Mouse (Mus musculus) heart, embryonic 14.5 days (tissue): ENCODE results near the gene Actn4. TPM values are rescaled to one million over a fixed set of nuclear protein-coding genes. Genes with fewer than 3 reads are reported as not detected.

Source experiments
- ATAC-seq: fragments of 200-750 bp; cut with Nextera tagmentation; 2 replicates; pipeline ENCODE4 v1.8.0; 2017; ENCODE audit warnings: low read depth, moderate TSS enrichment; ENCODE audit not compliant: insufficient number of reproducible peaks, insufficient read depth, low FRiP score
- H3K27ac ChIP-seq, 2 experiments: fragments of 200-500 bp in 1 of 2; fragments of 300-500 bp in 1 of 2; sonication (generic) in 1 of 2; replicated peaks in 1 of 2; 2 replicates each; pipeline ENCODE4 v1.5.1; 2012 to 2014; ENCODE audit warnings: low read depth in 2 of 2, low read length in 2 of 2, control low read depth in 1 of 2, mild to moderate bottlenecking in 1 of 2, mixed read lengths in 1 of 2; ENCODE audit not compliant: control insufficient read depth in 1 of 2, insufficient read depth in 1 of 2
- H3K27me3 ChIP-seq: fragments of 300-500 bp; sonication (generic); 2 replicates; pipeline ENCODE4 v1.6.1; 2014; ENCODE audit warnings: mild to moderate bottlenecking, low read length, control low read depth; ENCODE audit not compliant: control insufficient read depth, insufficient read depth
- H3K36me3 ChIP-seq: fragments of 300-500 bp; sonication (generic); 2 replicates; pipeline ENCODE4 v1.6.1; 2014; ENCODE audit warnings: mild to moderate bottlenecking, control low read depth, low read length, mixed read lengths; ENCODE audit not compliant: control insufficient read depth, insufficient read depth
- H3K4me1 ChIP-seq, 2 experiments: fragments of 200-500 bp in 1 of 2; fragments of 300-500 bp in 1 of 2; sonication (generic) in 1 of 2; 2 replicates each; pipeline ENCODE4 v1.6.1; 2012 to 2014; ENCODE audit warnings: low read length in 2 of 2, control low read depth in 1 of 2, mixed read lengths in 1 of 2; ENCODE audit not compliant: control insufficient read depth in 2 of 2, insufficient read depth in 2 of 2
- H3K4me2 ChIP-seq: fragments of 300-500 bp; sonication (generic); 2 replicates; pipeline ENCODE4 v1.6.1; 2014; ENCODE audit warnings: mild to moderate bottlenecking, low read length
- H3K4me3 ChIP-seq, 2 experiments: fragments of 200-500 bp in 1 of 2; fragments of 300-500 bp in 1 of 2; sonication (generic) in 1 of 2; 2 replicates each; pipeline ENCODE4 v1.5.1; 2012 to 2014; ENCODE audit warnings: low read length in 2 of 2, mild to moderate bottlenecking in 2 of 2, control low read depth in 1 of 2, low read depth in 1 of 2, moderate library complexity in 1 of 2; ENCODE audit not compliant: control insufficient read depth in 1 of 2, insufficient read depth in 1 of 2
- H3K9ac ChIP-seq: fragments of 300-500 bp; sonication (generic); 2 replicates; pipeline ENCODE4 v1.6.1; 2014; ENCODE audit warnings: mild to moderate bottlenecking, low read length
- H3K9me3 ChIP-seq: fragments of 300-500 bp; sonication (generic); 2 replicates; pipeline ENCODE4 v1.6.1; 2016; ENCODE audit warnings: low read length, control low read depth; ENCODE audit not compliant: control insufficient read depth
- WGBS: fragments of 180-500 bp; shearing (Covaris S2); extraction: QIAGEN DNeasy Blood & Tissue Kit; methylation state at CpG from one replicate; pipeline ENCODE4 v1.1.7; 2014; 5-methylcytosine and 5-hydroxymethylcytosine counted together
- polyA plus RNA-seq: library from polyadenylated mRNA; unstranded; fragments of >200 nt; fragmentation: Nextera tagmentation; extraction: Ambion mirVana; gene quantifications from 2 replicates; pipeline ENCODE4 v1.2.1, GENCODE M21; 2014

The Actn4 gene
- polyA plus RNA-seq, 1 experiment from 2014 or later, result 221 TPM

- Histone ChIP-seq H3K27ac (no peak overlapping the region), H3K27me3 (no peaks in the 10 kb centered on the region), H3K36me3 (no peaks in the 10 kb centered on the region), H3K4me2 (no peak overlapping the region), H3K9ac (no peak overlapping the region), H3K4me3 (no peak overlapping the region), H3K4me1 (no peaks in the 10 kb centered on the region), H3K9me3 (no peaks in the 10 kb centered on the region)
- ATAC-seq, result no peak
- 62% methylated on average over 5 of the region's 5 CpGs for WGBS
Measured at GRCm38 (mm10) chr7:28991616-28992015, 29.5 kb upstream of the Actn4 start.

GRCm38 (mm10) chr7:28990766-28991273, 28.7 kb upstream of the Actn4 start:
- Histone ChIP-seq H3K9me3 (no peaks in the 10 kb centered on the region), H3K9ac (no peak overlapping the region), H3K4me2 (no peak overlapping the region), H3K27me3 (no peaks in the 10 kb centered on the region), H3K36me3 (no peaks in the 10 kb centered on the region), H3K4me1 (no peaks in the 10 kb centered on the region), H3K27ac (no peak overlapping the region), H3K4me3 (no peak overlapping the region)
- 44% methylated on average over 13 of the region's 14 CpGs for WGBS
- no peak for ATAC-seq

- Histone ChIP-seq H3K4me2 (no peak overlapping the region), H3K9ac (no peak overlapping the region), H3K4me3 (no peak overlapping the region), H3K27ac (no peak overlapping the region), H3K27me3 (no peaks in the 10 kb centered on the region), H3K9me3 (no peaks in the 10 kb centered on the region), H3K36me3 (peaks cover 2% of the 10 kb centered on the region; the same call in 1 of the 2 replicates), H3K4me1 (peaks cover 14% of the 10 kb centered on the region in 2 experiments)
- 64% methylated on average over 7 of the region's 7 CpGs for WGBS
- ATAC-seq, result no peak
Measured at GRCm38 (mm10) chr7:28985207-28985606, 23.1 kb upstream of the Actn4 start.

- no peak overlapping the region for H3K4me2 ChIP-seq
- no peak overlapping the region for H3K27ac ChIP-seq
- H3K9me3 ChIP-seq, result no peaks in the 10 kb centered on the region
- peaks cover 5% of the 10 kb centered on the region for H3K36me3 ChIP-seq
- H3K9ac ChIP-seq, result no peak overlapping the region
- no peak overlapping the region for H3K4me3 ChIP-seq
- peaks cover 14% of the 10 kb centered on the region in 2 experiments for H3K4me1 ChIP-seq
- H3K27me3 ChIP-seq, result no peaks in the 10 kb centered on the region
- WGBS, result 100% methylated on average over 1 of the region's 1 CpGs
- ATAC-seq, result no peak
Measured at GRCm38 (mm10) chr7:28984452-28984851, 22.3 kb upstream of the Actn4 start.

- no peak overlapping the region for H3K4me2 ChIP-seq
- H3K36me3 ChIP-seq, result peaks cover 11% of the 10 kb centered on the region
- no peaks in the 10 kb centered on the region for H3K9me3 ChIP-seq
- 52% methylated on average over 4 of the region's 4 CpGs for WGBS
- H3K27me3 ChIP-seq, result no peaks in the 10 kb centered on the region
- no peak for ATAC-seq
- no peak overlapping the region for H3K27ac ChIP-seq
- H3K4me3 ChIP-seq, result no peak overlapping the region
- peaks cover 14% of the 10 kb centered on the region in 2 experiments for H3K4me1 ChIP-seq
- H3K9ac ChIP-seq, result no peak overlapping the region
Measured at GRCm38 (mm10) chr7:28983849-28984248, 21.7 kb upstream of the Actn4 start.

GRCm38 (mm10) chr7:28983141-28983564, 21.0 kb upstream of the Actn4 start:
- H3K4me2 ChIP-seq, result peak overlapping the region; percentile 81
- no peaks in the 10 kb centered on the region for H3K27me3 ChIP-seq
- no peak overlapping the region for H3K9ac ChIP-seq
- peaks cover 14% of the 10 kb centered on the region in 2 experiments for H3K4me1 ChIP-seq
- no peaks in the 10 kb centered on the region for H3K9me3 ChIP-seq
- H3K27ac ChIP-seq, result no peak overlapping the region
- no peak for ATAC-seq
- WGBS, result 56% methylated on average over 11 of the region's 11 CpGs
- H3K4me3 ChIP-seq, result no peak overlapping the region
- peaks cover 18% of the 10 kb centered on the region for H3K36me3 ChIP-seq

- 16% methylated on average over 19 of the region's 19 CpGs for WGBS
- H3K36me3 ChIP-seq, result peaks cover 25% of the 10 kb centered on the region
- peak overlapping the region; percentile 53 to 66 for H3K4me3 ChIP-seq
- peak overlapping the region; percentile 81 for H3K4me2 ChIP-seq
- ATAC-seq, result peak; percentile 29
- H3K27ac ChIP-seq, result peak overlapping the region; percentile 76 to 86
- H3K4me1 ChIP-seq, result peaks cover 14% of the 10 kb centered on the region in 2 experiments
- H3K9me3 ChIP-seq, result no peaks in the 10 kb centered on the region
- no peaks in the 10 kb centered on the region for H3K27me3 ChIP-seq
- peak overlapping the region; percentile 80 for H3K9ac ChIP-seq
Measured at GRCm38 (mm10) chr7:28982274-28983013, 20.3 kb upstream of the Actn4 start.
